Mouse (Mus musculus) hematopoietic multipotent progenitor cell, adult 10-12 weeks (in vitro differentiated cells): ENCODE results near the gene Lrrc75a. TPM values are rescaled to one million over a fixed set of nuclear protein-coding genes. Genes with fewer than 3 reads are reported as not detected.

Experiments
- polyA plus RNA-seq: library from polyadenylated mRNA; stranded (reverse); fragments of >175 nt; gene quantifications from 2 replicates; pipeline ENCODE4 v1.2.3, GENCODE M21; 2012; ENCODE audit warnings: low replicate concordance

Gene Lrrc75a
- 4.2 and 6.0 TPM in 2 replicates for polyA plus RNA-seq

DNA sequence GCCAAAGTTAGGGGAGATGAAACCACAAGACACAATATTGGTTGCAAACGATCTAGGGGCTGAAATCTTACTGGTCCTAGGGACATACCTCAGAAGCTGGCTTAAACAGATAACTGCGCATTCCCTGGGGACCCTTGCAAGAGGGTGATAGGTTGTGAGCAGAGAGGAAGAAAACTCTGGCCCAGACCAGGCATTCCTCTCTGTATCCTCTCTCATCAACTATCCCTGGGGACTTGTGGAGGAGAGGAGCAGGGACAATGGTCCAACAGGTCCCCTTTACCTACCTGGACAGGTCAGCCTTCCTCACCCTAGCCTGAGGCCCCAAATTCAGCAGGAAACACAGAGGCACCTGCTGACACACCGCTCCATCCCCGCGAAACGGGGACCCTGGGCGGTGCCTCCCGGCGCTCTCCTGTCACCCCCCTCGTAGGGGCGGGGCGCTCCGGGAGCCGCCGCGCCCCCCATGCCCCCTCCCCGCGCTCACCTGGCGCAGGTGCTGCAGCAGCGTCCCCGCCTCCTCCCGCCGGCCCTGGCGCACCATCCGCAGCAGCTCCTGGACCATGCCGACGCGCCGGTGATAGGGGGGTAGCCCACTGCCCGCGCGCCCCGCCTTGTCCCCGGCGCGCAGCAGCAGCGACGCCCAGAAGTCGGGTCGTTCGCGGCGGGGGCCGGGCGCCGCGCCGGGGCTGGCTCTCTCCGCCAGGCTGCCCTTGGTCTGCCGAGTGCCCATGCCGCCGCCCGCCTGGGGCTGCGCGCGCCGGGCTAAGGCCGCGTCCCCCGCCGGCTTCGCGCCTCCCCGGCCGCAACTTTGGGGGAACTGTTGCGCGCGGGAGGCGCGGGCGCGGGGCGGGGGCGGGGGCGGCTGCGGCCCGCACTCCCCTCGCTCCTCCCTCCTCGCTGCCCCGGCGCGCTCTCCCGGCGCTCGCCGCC is at the start of gene Lrrc75a:
Gene Lrrc75a (minus strand): TSS at position 863 of the 930 bp plus-strand sequence.

DNA sequence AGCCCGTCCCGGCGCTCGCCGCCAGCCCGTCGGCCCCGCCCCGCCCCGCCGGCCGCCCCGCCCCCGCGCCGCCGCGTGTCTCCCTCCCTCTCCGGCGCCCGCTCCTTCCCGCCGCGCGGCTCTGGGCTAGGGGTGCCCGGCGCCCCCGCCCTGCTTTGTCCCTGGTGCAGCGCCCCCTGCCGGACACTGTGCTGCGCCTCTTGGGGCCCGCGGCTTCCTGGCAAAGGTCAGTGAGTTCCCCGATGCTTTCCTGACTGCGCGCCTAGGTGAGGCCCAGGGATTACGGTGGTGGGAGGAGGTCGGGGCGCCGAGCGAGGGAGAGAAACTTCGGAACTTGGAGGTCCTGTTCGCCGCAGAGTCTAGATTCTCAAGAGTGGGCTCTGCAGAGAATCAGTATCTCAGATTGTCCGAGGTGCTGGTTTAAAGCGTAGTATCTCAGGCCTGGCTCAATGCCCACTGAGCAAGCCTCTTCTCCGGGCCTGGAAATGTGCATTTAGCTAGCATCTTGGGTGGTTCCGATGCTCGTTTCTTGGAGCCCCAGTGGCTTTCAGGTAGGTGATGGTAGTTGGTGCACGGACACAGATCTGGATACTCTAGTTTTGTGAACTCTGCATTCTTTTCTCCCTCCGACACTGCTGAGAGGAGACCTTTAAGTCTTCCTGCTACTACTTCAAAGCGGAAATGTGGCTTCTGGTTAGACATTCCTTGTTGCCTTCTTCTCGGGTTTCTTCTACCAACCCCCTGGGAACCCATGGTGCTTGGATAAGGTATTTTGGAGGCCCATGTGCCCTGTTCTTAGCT is 468 bp upstream of the Lrrc75a start, which contains the start of gene Mmgt2:
Gene Mmgt2 (plus strand): TSS at position 74 of the 801 bp plus-strand sequence.

DNA sequence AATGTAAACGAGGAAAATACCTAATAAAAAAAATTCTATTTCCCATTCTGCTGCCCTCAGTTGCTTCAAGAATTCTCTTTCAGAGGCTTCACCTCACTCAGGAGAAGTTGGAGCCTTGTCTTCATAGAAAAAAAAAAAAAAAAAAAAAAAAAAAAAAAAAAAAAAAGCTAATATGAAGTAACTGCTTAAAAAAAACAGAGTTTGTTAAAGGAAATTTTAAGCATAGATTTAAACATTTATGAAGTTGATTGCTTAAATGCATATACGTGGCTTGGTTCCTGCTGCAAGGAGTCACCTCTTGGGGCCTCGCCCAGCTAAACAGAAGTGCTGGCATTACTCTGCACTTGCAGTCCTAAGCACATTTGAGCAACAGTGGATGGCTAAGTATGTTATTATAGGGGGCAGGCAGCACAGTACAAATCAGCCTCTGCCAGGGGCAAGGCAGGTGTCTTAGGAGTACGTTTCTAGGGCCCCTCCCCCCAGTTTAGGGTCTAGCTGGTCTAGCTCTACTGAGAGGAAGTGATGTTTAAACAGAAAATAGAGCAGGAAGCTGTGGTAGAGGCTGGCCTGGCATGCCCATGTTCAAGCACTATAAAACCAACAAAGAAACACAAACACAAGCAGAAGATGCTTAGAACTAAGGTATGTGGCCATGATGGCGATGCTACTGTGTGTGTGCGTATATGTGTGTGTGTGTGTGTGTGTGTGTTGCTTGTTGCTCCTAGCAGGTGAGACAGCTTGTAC is 74.2 kb downstream of the Lrrc75a start, which contains the start of gene Trpv2:
Gene Trpv2 (plus strand): TSS at position 528 of the 744 bp plus-strand sequence.

Other genes starting within 250 kb of the Lrrc75a start
- 4.3 and 5.9 TPM in 2 replicates for gene Pigl, start 190.1 kb downstream of the Lrrc75a start, polyA plus RNA-seq
- 94.5 and 186 TPM in 2 replicates for gene Ncor1, start 190.0 kb downstream of the Lrrc75a start, polyA plus RNA-seq
- gene Cenpv, start 109.3 kb downstream of the Lrrc75a start, polyA plus RNA-seq = 18.0 and 21.7 TPM in 2 replicates
- 404 and 1,904 TPM in 2 replicates for gene Ubb, start 97.4 kb downstream of the Lrrc75a start, polyA plus RNA-seq
- 13.9 and 31.0 TPM in 2 replicates for gene Trpv2, start 74.0 kb downstream of the Lrrc75a start, polyA plus RNA-seq
- gene Mmgt2, start 141 bp upstream of the Lrrc75a start, polyA plus RNA-seq = 30.1 and 67.6 TPM in 2 replicates
- gene Zfp287, start 83.4 kb upstream of the Lrrc75a start, polyA plus RNA-seq = 3.2 and 4.0 TPM in 2 replicates
- gene Gm10428, start 104.6 kb upstream of the Lrrc75a start, polyA plus RNA-seq = not detected in 2 replicates
- 0.58 TPM in 1 of 2 replicates, not detected in the other for gene Zfp286, start 140.9 kb upstream of the Lrrc75a start, polyA plus RNA-seq
- gene Trim16, start 171.7 kb upstream of the Lrrc75a start, polyA plus RNA-seq = 0.79 and 2.9 TPM in 2 replicates
- 0.12 and 0.28 TPM in 2 replicates for gene Fbxw10, start 198.5 kb upstream of the Lrrc75a start, polyA plus RNA-seq
- 1.8 and 3.7 TPM in 2 replicates for gene Tvp23b, start 230.9 kb upstream of the Lrrc75a start, polyA plus RNA-seq